In genomic region chr15:78844791-78845190, GRCm38 (mm10) we compare ENCODE assay signal across 8 mouse cellular contexts. TPM values are rescaled to one million over a fixed set of nuclear protein-coding genes. Genes with fewer than 3 reads are reported as not detected.
DNase-seq lines count a peak whose midpoint lies in the region; ATAC-seq and TF ChIP-seq lines count a peak whose summit lies in the region.

No protein-coding gene starts in this region.

- 39% methylated on average over 9 of the region's 9 CpGs for WGBS in midbrain, embryonic 14.5 days
- WGBS in midbrain, embryonic 11.5 days: 52% methylated on average over 9 of the region's 9 CpGs
- WGBS in hindbrain, embryonic 14.5 days: 35% methylated on average over 9 of the region's 9 CpGs
- 34% methylated on average over 9 of the region's 9 CpGs for WGBS in liver, embryonic 13.5 days (ENCODE audit: insufficient replicate concordance)
- 15% methylated on average over 9 of the region's 9 CpGs for WGBS in stomach, postnatal 0 days

- no peak overlapping the region for H3K4me3 ChIP-seq in midbrain, embryonic 14.5 days (replicated peaks; ENCODE audit: low read depth, low read length)
- H3K4me3 ChIP-seq in midbrain, embryonic 11.5 days (ENCODE audit: low read depth, low read length): no peak overlapping the region
- peak overlapping the region; percentile 81 for H3K4me3 ChIP-seq in embryonic fibroblast, embryonic 13.5 days (ENCODE audit: insufficient read depth, low read length)
- H3K4me3 ChIP-seq in hindbrain, embryonic 14.5 days (replicated peaks; ENCODE audit: low read length): no peak overlapping the region
- H3K4me3 ChIP-seq in liver, embryonic 13.5 days (replicated peaks): peak overlapping the region; percentile 60
- peak overlapping the region; percentile 77 for H3K4me3 ChIP-seq in stomach, postnatal 0 days (ENCODE audit: low read depth, low read length)

- no peak for TF ChIP-seq CTCF in embryonic fibroblast, embryonic 13.5 days (IDR thresholded peaks at IDR 0.05; ENCODE audit: borderline replicate concordance, insufficient read depth, low read length)
- peak; percentile 48 for TF ChIP-seq CTCF in stomach, postnatal 0 days (IDR thresholded peaks at IDR 0.05; ENCODE audit: low read depth)

- peaks cover 30% of the 10 kb centered on the region for H3K27me3 ChIP-seq in midbrain, embryonic 14.5 days (ENCODE audit: control insufficient read depth, insufficient read depth, low read length)
- H3K27me3 ChIP-seq in midbrain, embryonic 11.5 days (ENCODE audit: control insufficient read depth, insufficient read depth, low read length): peaks cover 31% of the 10 kb centered on the region
- peaks cover 31% of the 10 kb centered on the region for H3K27me3 ChIP-seq in hindbrain, embryonic 14.5 days (ENCODE audit: control insufficient read depth, insufficient read depth, low read length)
- H3K27me3 ChIP-seq in liver, embryonic 13.5 days: peaks cover 74% of the 10 kb centered on the region
- no peaks in the 10 kb centered on the region for H3K27me3 ChIP-seq in stomach, postnatal 0 days (ENCODE audit: control insufficient read depth, insufficient read depth, low read length)

- DNase-seq in midbrain, embryonic 14.5 days: peak; percentile 39
- DNase-seq in midbrain, embryonic 11.5 days (ENCODE audit: low spot score, missing footprints): no peak
- DNase-seq in hindbrain, embryonic 14.5 days (ENCODE audit: low spot score): no peak
- DNase-seq in liver, embryonic 13.5 days: no peak
- DNase-seq in stomach, postnatal 0 days (ENCODE audit: low spot score): peak; percentile 88
- DNase-seq in layer of hippocampus, adult 9-10 months (ENCODE audit: low spot score): no peak
- no peak for DNase-seq in left cerebral cortex, adult 11 months (ENCODE audit: low spot score)

- ATAC-seq in midbrain, embryonic 14.5 days (ENCODE audit: low FRiP score, low TSS enrichment): no peak
- ATAC-seq in midbrain, embryonic 11.5 days (ENCODE audit: low FRiP score): no peak
- ATAC-seq in hindbrain, embryonic 14.5 days (ENCODE audit: low FRiP score): no peak
- ATAC-seq in liver, embryonic 13.5 days (ENCODE audit: low read depth): no peak
- ATAC-seq in stomach, postnatal 0 days (ENCODE audit: low FRiP score, low TSS enrichment): peak; percentile 54

- no peaks in the 10 kb centered on the region for H3K9me3 ChIP-seq in midbrain, embryonic 14.5 days (ENCODE audit: control insufficient read depth, low read length)
- H3K9me3 ChIP-seq in midbrain, embryonic 11.5 days (ENCODE audit: control insufficient read depth, low read length): no peaks in the 10 kb centered on the region
- no peaks in the 10 kb centered on the region for H3K9me3 ChIP-seq in hindbrain, embryonic 14.5 days (ENCODE audit: control insufficient read depth, low read length)
- H3K9me3 ChIP-seq in liver, embryonic 13.5 days (replicated peaks): no peaks in the 10 kb centered on the region
- no peaks in the 10 kb centered on the region for H3K9me3 ChIP-seq in stomach, postnatal 0 days (ENCODE audit: control insufficient read depth, low read length)

- peaks cover 29% of the 10 kb centered on the region for H3K4me1 ChIP-seq in midbrain, embryonic 14.5 days (ENCODE audit: control insufficient read depth, insufficient read depth, low read length)
- peaks cover 14% of the 10 kb centered on the region for H3K4me1 ChIP-seq in midbrain, embryonic 11.5 days (ENCODE audit: control insufficient read depth, insufficient read depth, low read length)
- H3K4me1 ChIP-seq in embryonic fibroblast, embryonic 13.5 days (ENCODE audit: control insufficient read depth, insufficient read depth, low read length): peaks cover 6% of the 10 kb centered on the region; the same call in 1 of the 2 replicates
- peaks cover 22% of the 10 kb centered on the region; the same call in 1 of the 2 replicates for H3K4me1 ChIP-seq in hindbrain, embryonic 14.5 days (replicated peaks; ENCODE audit: control insufficient read depth, insufficient read depth, low read length)
- H3K4me1 ChIP-seq in liver, embryonic 13.5 days (replicated peaks): peaks cover 81% of the 10 kb centered on the region
- H3K4me1 ChIP-seq in stomach, postnatal 0 days (replicated peaks; ENCODE audit: control insufficient read depth, insufficient read depth): peaks cover 19% of the 10 kb centered on the region

- H3K36me3 ChIP-seq in midbrain, embryonic 14.5 days (ENCODE audit: control insufficient read depth, insufficient read depth, low read length): no peaks in the 10 kb centered on the region
- no peaks in the 10 kb centered on the region for H3K36me3 ChIP-seq in midbrain, embryonic 11.5 days (ENCODE audit: control insufficient read depth, insufficient read depth, low read length)
- no peaks in the 10 kb centered on the region for H3K36me3 ChIP-seq in hindbrain, embryonic 14.5 days (replicated peaks; ENCODE audit: control insufficient read depth, insufficient read depth)
- peaks cover 17% of the 10 kb centered on the region for H3K36me3 ChIP-seq in liver, embryonic 13.5 days
- peaks cover 9% of the 10 kb centered on the region; the same call in 1 of the 2 replicates for H3K36me3 ChIP-seq in stomach, postnatal 0 days (ENCODE audit: control insufficient read depth, insufficient read depth, low read length)

- no peak overlapping the region for H3K9ac ChIP-seq in midbrain, embryonic 14.5 days (replicated peaks; ENCODE audit: low read length)
- no peak overlapping the region; the same call in 1 of the 2 replicates for H3K9ac ChIP-seq in midbrain, embryonic 11.5 days (ENCODE audit: low read length)
- H3K9ac ChIP-seq in hindbrain, embryonic 14.5 days: no peak overlapping the region
- H3K9ac ChIP-seq in liver, embryonic 13.5 days: peak overlapping the region; percentile 71; the same call in 1 of the 2 replicates
- peak overlapping the region; percentile 95 for H3K9ac ChIP-seq in stomach, postnatal 0 days (ENCODE audit: low read length)

- TF ChIP-seq POLR2A in embryonic fibroblast, embryonic 13.5 days (IDR thresholded peaks at IDR 0.05; ENCODE audit: low read depth, low read length): no peak

- no peak for TF ChIP-seq EP300 in stomach, postnatal 0 days (optimal IDR thresholded peaks at IDR 0.05)

- no peak overlapping the region for H3K27ac ChIP-seq in midbrain, embryonic 14.5 days (replicated peaks; ENCODE audit: low read depth, low read length)
- no peak overlapping the region for H3K27ac ChIP-seq in midbrain, embryonic 11.5 days (ENCODE audit: low read depth, low read length)
- H3K27ac ChIP-seq in embryonic fibroblast, embryonic 13.5 days (ENCODE audit: insufficient read depth, low read length): peak overlapping the region; percentile 13
- no peak overlapping the region for H3K27ac ChIP-seq in hindbrain, embryonic 14.5 days
- H3K27ac ChIP-seq in liver, embryonic 13.5 days: peak overlapping the region; percentile 36; the same call in 1 of the 2 replicates
- peak overlapping the region; percentile 98 for H3K27ac ChIP-seq in stomach, postnatal 0 days (replicated peaks)

- H3K4me2 ChIP-seq in midbrain, embryonic 14.5 days (ENCODE audit: low read length): peak overlapping the region; percentile 22; the same call in 1 of the 2 replicates
- no peak overlapping the region for H3K4me2 ChIP-seq in midbrain, embryonic 11.5 days
- H3K4me2 ChIP-seq in hindbrain, embryonic 14.5 days (replicated peaks): peak overlapping the region; percentile 50
- peak overlapping the region; percentile 58 for H3K4me2 ChIP-seq in liver, embryonic 13.5 days
- peak overlapping the region; percentile 81 for H3K4me2 ChIP-seq in stomach, postnatal 0 days (replicated peaks; ENCODE audit: low read depth)

RNA-seq across cellular contexts. Expression of gene Cdc42ep1, which starts 2.4 kb away (rescaled TPM):
- polyA plus RNA-seq in midbrain, embryonic 14.5 days (2014; fragmentation: Nextera tagmentation; extraction: Ambion mirVana): 7.8 and 8.8 TPM in 2 replicates
- polyA plus RNA-seq in midbrain, embryonic 11.5 days (2014; fragmentation: Nextera tagmentation; extraction: Ambion mirVana): 6.4 and 9.0 TPM in 2 replicates
- polyA plus RNA-seq in embryonic fibroblast, embryonic 13.5 days (2011; ENCODE audit: insufficient read length, low read depth, missing spikeins): 26.1 and 30.9 TPM in 2 replicates
- 10.7 and 11.2 TPM in 2 replicates for polyA plus RNA-seq in hindbrain, embryonic 14.5 days (2014; fragmentation: Nextera tagmentation; extraction: Ambion mirVana)
- polyA plus RNA-seq in liver, embryonic 13.5 days (2015; fragmentation: Nextera tagmentation; extraction: Ambion mirVana): 9.5 and 10.8 TPM in 2 replicates
- polyA plus RNA-seq in stomach, postnatal 0 days (2015; fragmentation: Nextera tagmentation; extraction: Ambion mirVana): 37.7 and 45.4 TPM in 2 replicates

RNA-seq across cellular contexts. Expression of gene Lgals2, which starts 10.5 kb away (rescaled TPM):
- polyA plus RNA-seq in midbrain, embryonic 14.5 days (2014; fragmentation: Nextera tagmentation; extraction: Ambion mirVana): not detected in 2 replicates
- polyA plus RNA-seq in midbrain, embryonic 11.5 days (2014; fragmentation: Nextera tagmentation; extraction: Ambion mirVana): not detected in 2 replicates
- polyA plus RNA-seq in embryonic fibroblast, embryonic 13.5 days (2011; ENCODE audit: insufficient read length, low read depth, missing spikeins): not detected in 2 replicates
- not detected in 2 replicates for polyA plus RNA-seq in hindbrain, embryonic 14.5 days (2014; fragmentation: Nextera tagmentation; extraction: Ambion mirVana)
- 10.0 and 13.7 TPM in 2 replicates for polyA plus RNA-seq in liver, embryonic 13.5 days (2015; fragmentation: Nextera tagmentation; extraction: Ambion mirVana)
- polyA plus RNA-seq in stomach, postnatal 0 days (2015; fragmentation: Nextera tagmentation; extraction: Ambion mirVana): 39.4 and 39.5 TPM in 2 replicates

RNA-seq across cellular contexts. Expression of gene Gga1, which starts 32.2 kb away (rescaled TPM):
- 37.3 and 42.0 TPM in 2 replicates for polyA plus RNA-seq in midbrain, embryonic 14.5 days (2014; fragmentation: Nextera tagmentation; extraction: Ambion mirVana)
- 20.5 and 25.7 TPM in 2 replicates for polyA plus RNA-seq in midbrain, embryonic 11.5 days (2014; fragmentation: Nextera tagmentation; extraction: Ambion mirVana)
- polyA plus RNA-seq in embryonic fibroblast, embryonic 13.5 days (2011; ENCODE audit: insufficient read length, low read depth, missing spikeins): 33.1 and 33.2 TPM in 2 replicates
- 40.1 and 43.0 TPM in 2 replicates for polyA plus RNA-seq in hindbrain, embryonic 14.5 days (2014; fragmentation: Nextera tagmentation; extraction: Ambion mirVana)
- 20.7 and 23.7 TPM in 2 replicates for polyA plus RNA-seq in liver, embryonic 13.5 days (2015; fragmentation: Nextera tagmentation; extraction: Ambion mirVana)
- polyA plus RNA-seq in stomach, postnatal 0 days (2015; fragmentation: Nextera tagmentation; extraction: Ambion mirVana): 35.6 and 39.3 TPM in 2 replicates

RNA-seq across cellular contexts. Expression of gene Card10, which starts 41.9 kb away (rescaled TPM):
- 1.3 and 1.6 TPM in 2 replicates for polyA plus RNA-seq in midbrain, embryonic 14.5 days (2014; fragmentation: Nextera tagmentation; extraction: Ambion mirVana)
- polyA plus RNA-seq in midbrain, embryonic 11.5 days (2014; fragmentation: Nextera tagmentation; extraction: Ambion mirVana): 1.3 and 1.5 TPM in 2 replicates
- polyA plus RNA-seq in embryonic fibroblast, embryonic 13.5 days (2011; ENCODE audit: insufficient read length, low read depth, missing spikeins): 5.9 and 6.4 TPM in 2 replicates
- 2.5 and 2.6 TPM in 2 replicates for polyA plus RNA-seq in hindbrain, embryonic 14.5 days (2014; fragmentation: Nextera tagmentation; extraction: Ambion mirVana)
- 1.1 and 1.3 TPM in 2 replicates for polyA plus RNA-seq in liver, embryonic 13.5 days (2015; fragmentation: Nextera tagmentation; extraction: Ambion mirVana)
- 2.4 and 2.8 TPM in 2 replicates for polyA plus RNA-seq in stomach, postnatal 0 days (2015; fragmentation: Nextera tagmentation; extraction: Ambion mirVana)

RNA-seq across cellular contexts. Expression of gene Gm49510, which starts 54.7 kb away (rescaled TPM):
- polyA plus RNA-seq in midbrain, embryonic 14.5 days (2014; fragmentation: Nextera tagmentation; extraction: Ambion mirVana): not detected in 2 replicates
- polyA plus RNA-seq in midbrain, embryonic 11.5 days (2014; fragmentation: Nextera tagmentation; extraction: Ambion mirVana): 0.11 TPM in 1 of 2 replicates, not detected in the other
- polyA plus RNA-seq in embryonic fibroblast, embryonic 13.5 days (2011; ENCODE audit: insufficient read length, low read depth, missing spikeins): 0.61 TPM in 1 of 2 replicates, not detected in the other
- polyA plus RNA-seq in hindbrain, embryonic 14.5 days (2014; fragmentation: Nextera tagmentation; extraction: Ambion mirVana): 0.16 TPM in 1 of 2 replicates, not detected in the other
- 0.15 and 0.16 TPM in 2 replicates for polyA plus RNA-seq in liver, embryonic 13.5 days (2015; fragmentation: Nextera tagmentation; extraction: Ambion mirVana)
- polyA plus RNA-seq in stomach, postnatal 0 days (2015; fragmentation: Nextera tagmentation; extraction: Ambion mirVana): 0.27 and 0.28 TPM in 2 replicates

Comparison
In these comparisons a context has a peak if more than half of its experiments do, and no peak if none do; other contexts are left out.
1. DNase-seq: peak in midbrain, embryonic 14.5 days (single experiment) and stomach, postnatal 0 days (single experiment); none in midbrain, embryonic 11.5 days (single experiment), hindbrain, embryonic 14.5 days (single experiment), liver, embryonic 13.5 days (single experiment), layer of hippocampus, adult 9-10 months (single experiment) and left cerebral cortex, adult 11 months (single experiment).
2. H3K27ac ChIP-seq: peak in embryonic fibroblast, embryonic 13.5 days (single experiment), liver, embryonic 13.5 days (single experiment) and stomach, postnatal 0 days (single experiment); none in midbrain, embryonic 14.5 days (single experiment), midbrain, embryonic 11.5 days (single experiment) and hindbrain, embryonic 14.5 days (single experiment).
3. H3K4me3 ChIP-seq: peak in embryonic fibroblast, embryonic 13.5 days (single experiment), liver, embryonic 13.5 days (single experiment) and stomach, postnatal 0 days (single experiment); none in midbrain, embryonic 14.5 days (single experiment), midbrain, embryonic 11.5 days (single experiment) and hindbrain, embryonic 14.5 days (single experiment).
4. H3K9ac ChIP-seq: peak in liver, embryonic 13.5 days (single experiment) and stomach, postnatal 0 days (single experiment); none in midbrain, embryonic 14.5 days (single experiment), midbrain, embryonic 11.5 days (single experiment) and hindbrain, embryonic 14.5 days (single experiment).
5. RNA of gene Lgals2, which starts 10.5 kb away (polyA plus RNA-seq): 39.4 to 39.5 TPM in stomach, postnatal 0 days and 10.0 to 13.7 TPM in liver, embryonic 13.5 days; not detected in midbrain, embryonic 11.5 days, not detected in midbrain, embryonic 14.5 days, not detected in embryonic fibroblast, embryonic 13.5 days and not detected in hindbrain, embryonic 14.5 days; every median in the first group is over 10 times any median in the second.